Mouse (Mus musculus) heart, postnatal 4 days (tissue): Measurements from ENCODE around the gene Grip1. TPM values are rescaled to one million over a fixed set of nuclear protein-coding genes. Genes with fewer than 3 reads are reported as not detected.

Experiments used
- DNase-seq: peaks from one replicate; pipeline ENCODE4 v3.0.0; 2021
- total RNA-seq, 2 experiments: library from RNA; stranded (reverse); gene quantifications; 2 replicates each; pipeline ENCODE4 v1.2.3; 2021

Grip1 gene
- total RNA-seq, 2 experiments from 2014 or later: 2.6 to 3.1 TPM

DNA sequence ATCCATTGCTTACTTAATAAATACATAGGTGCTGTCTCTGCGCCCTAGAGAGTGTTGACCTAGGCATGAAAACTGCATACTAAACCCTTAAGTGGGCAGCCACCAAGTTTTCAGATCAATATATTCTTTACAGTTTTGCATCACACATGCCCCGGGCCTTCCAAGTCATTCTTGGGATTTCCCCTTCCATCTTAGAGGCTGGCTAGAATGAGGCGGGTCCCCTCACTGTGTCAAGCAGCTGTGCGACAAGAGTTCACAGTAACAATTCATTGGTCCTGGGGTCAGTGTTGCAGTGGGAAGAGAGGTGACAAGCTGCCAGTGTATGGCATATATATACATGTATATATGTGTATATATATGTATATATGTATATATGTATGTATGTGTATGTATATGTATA lies 388.4 kb downstream of the Grip1 start:
- no peak for DNase-seq

DNA sequence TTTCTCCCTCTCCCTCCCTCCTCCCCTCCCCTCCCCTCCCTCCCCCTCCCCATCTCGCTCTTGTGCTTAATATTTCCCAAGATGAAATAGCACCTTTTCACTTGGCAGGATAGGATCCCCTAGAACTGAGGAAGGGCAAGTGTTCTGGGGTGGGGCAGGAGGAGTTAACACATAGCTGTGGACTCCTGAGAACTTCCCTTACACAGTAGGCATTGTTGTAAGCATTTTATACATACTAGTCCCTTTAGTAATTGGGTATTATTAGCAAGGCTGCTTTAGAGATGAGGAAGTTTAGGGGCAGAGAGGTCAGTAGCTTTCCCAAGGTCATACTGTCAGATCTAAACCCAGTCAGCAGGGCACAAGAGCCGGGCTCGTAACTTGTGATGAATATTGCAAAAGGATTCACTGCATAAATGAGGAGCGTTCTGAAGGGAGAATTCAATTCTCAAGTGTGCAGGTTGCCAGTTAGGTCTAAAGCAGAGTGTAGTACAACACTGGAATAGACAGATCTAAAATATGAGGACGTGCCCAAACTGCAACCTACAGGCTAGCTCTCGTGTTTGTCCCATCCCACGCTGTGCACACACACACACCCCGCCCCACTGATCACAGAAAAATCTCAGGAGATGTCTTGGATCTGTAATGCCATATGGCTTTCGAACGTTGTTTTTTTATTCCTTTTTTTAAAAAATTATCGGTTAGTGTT lies 392.2 kb downstream of the Grip1 start:
- no peak for DNase-seq

DNA sequence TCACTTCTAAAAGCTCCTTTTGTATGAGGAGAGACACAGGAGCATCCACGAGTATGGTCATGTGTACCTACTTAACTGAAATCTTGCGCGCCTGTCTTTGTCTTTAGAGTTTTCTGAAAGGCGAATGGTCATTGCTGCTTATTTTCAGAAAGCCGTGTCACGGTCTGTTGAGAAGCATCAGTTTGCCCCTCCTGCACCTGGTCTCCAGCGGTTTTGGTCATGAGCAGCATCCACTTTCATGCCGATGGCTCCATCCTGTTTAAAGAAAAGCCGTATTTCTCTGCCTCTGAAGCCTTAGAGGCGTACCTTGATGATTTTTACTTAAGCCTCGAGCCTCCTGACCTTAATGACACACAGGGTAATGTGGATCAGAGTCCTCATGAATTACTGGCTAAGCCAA lies 398.0 kb downstream of the Grip1 start:
- DNase-seq: no peak

DNA sequence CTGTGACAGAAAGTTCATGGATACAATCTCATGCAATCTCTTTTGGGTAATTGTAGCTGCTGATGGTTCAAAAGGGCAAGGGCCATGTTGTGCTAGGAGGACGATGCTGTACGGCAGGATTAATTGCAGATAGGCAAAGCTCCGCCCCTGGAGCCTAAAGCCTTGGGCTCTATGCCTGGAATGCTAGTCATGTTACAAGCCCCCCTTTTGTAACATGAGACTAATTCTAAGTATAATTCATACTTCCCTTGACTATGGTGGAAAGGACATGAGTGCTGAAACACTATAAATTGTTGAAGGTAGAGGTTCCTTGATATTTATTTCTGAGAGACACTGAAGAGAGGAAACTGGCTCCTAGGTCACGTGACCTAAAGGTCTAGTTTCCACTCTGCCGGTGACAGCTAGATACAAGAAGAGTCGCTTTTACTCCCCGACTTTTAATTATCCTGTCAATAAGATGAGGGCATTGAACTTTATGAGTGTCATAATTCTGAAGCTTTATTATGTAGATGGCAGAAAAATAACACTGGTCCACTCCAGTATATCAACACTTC lies 399.0 kb downstream of the Grip1 start:
- no peak for DNase-seq

DNA sequence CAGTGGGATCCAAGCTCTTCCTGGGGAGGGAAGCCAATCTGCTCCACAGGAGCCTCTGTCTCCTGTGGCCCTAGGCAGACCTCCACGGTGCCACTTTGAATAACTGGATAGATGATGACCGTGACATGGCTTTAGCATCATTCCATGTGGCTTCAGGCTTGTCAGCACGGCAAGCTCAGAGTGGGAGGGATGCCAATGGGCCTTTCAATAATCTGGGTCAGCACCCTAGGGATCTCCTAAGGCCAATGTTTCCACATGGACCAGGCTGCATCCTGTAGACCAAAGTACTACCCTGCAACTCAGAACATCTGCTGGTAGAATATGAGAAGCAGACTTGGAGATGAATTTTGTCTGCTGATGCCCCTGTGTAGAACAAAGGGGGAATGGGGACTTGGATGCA lies 414.1 kb downstream of the Grip1 start:
- peak; percentile 7 for DNase-seq

DNA sequence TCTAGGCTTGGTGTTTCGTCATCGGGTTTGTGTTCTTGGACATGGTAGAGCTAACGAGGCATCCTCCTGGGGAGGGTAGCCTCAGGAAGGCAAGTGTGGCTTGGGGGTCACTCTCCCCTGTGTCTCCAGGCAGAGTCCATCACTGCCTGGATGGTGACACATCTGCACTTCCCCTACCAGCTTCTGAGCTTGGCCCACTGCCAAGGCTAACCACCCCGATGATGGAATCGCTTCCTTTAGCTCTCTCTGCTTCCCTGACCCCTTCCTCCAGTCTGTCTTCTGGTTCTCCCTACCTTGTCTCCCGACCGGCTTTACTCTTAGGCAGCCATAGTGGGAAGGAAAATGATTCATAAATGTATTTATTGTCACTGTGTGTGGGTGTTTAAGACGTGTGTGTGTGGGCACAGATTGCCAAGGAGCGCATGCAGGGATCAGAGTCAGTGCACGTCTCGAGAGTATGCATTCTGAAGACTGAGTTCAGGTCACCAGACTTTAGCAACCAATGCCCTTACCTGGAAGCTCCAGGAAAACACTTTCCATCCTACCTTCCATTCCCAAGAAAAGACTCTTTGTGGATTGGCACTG lies 415.5 kb downstream of the Grip1 start:
- DNase-seq: no peak

DNA sequence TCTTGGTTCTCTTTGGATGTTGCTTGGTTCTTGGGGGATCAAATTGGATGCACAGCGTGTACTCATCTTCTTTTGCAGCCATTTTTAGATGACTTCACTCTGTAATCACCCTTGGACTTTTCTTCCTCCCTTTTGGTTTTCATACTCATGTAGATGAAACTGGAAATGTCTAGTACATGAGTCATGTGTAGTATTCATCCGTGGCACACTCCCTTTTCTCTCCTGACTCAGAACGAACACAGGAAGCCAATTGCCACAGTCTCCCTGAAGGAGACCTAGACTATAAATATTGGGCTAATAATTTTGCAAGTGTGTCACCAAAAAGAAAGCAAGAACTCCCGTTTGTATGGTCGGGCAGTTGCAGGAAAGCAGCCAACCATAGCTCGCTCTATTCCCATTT lies 423.1 kb downstream of the Grip1 start:
- DNase-seq: no peak

DNA sequence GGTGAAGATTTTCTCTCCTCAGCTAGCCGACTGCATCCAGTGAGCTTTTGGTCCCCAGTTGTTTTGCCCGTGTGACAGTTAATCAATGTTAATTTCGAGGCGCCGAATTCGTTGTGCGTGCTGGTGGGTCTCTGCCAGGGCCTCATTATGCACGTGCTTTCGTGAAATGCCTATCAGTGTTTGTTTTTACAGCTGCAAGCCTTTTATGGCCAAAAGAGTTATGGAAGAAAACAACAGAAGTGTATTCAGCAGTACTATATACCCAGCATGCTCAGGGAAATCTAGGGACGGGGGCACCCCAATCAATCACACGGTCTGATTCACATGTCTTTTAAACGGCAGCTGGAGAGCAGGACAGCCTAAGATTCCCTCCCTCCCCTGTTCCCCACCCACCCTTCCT lies 424.7 kb downstream of the Grip1 start:
- DNase-seq: no peak

DNA sequence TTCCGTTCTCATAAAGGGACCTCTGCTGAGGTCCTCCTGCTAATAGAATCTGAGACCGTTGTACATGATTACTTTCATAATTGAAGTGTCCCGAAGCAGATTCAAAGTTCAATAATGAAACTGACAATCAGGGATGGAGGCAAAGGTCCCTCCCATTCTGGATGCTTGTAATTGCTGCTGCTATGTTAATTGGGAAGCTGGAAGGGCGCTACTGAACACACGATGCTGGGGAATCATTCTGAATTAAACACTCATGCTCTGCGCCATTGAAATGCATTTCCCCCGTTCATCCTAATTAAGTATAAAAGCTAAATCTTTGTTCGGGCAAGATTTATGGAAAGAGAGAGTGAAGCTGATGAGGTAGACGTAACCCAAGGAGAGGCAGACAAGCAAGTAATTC lies 431.0 kb downstream of the Grip1 start:
- DNase-seq: no peak

DNA sequence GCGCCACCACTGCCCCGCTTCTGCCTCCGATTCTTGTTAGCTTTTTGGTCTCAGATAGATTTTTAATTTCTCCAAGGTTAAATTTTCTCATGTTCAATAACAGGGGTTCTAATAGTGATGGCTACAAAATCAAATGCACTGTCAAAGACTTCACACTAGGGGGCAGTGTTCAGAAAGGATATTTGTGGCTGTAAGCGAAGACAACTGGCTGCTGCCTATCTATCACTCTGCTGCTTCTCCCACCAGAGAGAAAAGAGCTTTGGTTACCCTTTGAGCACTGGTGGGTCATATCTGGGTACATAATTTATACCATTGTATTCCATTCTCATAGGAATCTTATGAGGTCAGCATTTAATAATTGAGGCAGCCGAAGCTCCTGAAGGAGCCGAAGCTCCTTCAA lies 431.9 kb downstream of the Grip1 start:
- DNase-seq: no peak

DNA sequence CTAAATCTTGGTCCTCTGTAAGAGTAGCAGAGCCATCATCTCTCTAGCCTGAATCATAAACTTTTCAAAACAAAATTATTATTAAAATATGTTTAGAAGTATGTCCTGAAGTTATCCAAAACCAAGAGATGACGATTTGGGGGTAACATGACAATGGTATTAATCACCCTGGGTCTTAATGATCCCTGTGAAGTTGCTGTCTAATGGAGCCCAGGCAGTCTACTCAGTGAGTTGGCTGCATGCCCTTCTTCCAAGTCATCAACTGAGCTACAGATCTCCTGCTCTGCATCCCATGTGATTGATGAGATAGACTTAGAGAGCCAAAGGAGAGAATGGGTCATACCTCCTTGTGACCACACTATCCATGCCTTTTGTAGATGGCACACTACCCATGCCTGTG lies 433.1 kb downstream of the Grip1 start:
- DNase-seq: no peak

DNA sequence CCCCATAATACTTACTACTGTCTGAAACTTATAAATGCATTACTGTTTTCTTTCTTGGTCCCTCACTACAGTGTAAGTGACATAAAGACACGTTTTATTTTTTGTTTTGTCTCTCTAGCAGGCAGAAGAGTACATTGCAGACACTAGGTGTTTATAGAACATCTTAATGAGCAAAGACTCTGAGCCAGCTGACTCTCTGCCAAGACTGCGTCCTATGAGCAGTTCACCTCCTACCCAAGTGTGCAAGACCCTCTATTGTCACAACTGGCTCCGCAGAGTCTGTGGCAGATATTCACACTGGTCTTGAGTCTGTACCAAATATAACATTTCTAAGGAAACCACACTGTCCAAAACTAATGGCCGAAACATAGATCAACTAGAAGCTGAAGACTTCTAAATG lies 449.1 kb downstream of the Grip1 start:
- DNase-seq: no peak

DNA sequence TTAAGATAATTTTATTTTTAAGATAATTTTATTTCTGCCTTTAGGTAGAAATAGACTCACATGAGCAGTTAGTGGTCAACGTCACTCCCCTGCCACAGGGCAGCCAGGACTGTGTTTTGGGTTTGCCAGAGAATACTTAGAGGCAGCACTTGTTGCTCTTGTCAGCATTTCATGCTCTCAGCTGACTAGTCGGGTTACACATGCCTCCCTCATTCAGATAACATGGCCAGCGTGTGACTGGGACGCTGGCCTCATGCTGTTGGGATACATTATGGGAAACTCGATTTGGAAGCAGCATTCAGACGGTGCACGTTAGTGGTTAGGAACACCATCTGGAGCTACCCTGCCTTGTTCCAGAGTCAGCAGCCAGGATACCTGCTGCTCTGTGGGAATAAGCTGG lies 453.2 kb downstream of the Grip1 start:
- DNase-seq: no peak

DNA sequence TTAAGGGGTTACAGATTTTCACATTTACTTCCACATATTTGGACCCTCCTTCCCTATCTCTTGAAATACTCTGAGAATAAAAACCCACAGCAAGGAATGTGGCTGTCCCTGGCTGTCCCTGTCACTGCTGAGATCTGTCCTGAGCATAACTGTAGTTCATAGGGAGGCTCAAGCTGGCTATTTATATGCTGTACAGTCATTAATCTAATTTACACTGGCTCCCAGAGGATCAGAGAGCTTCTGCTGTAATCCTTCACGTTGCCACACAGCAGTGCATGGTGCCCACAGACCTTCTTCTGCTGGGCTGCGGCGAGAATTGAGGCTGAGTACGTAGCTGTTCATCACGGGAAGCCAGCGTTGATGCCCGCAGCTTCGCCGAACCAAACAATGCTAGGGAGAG lies 464.4 kb downstream of the Grip1 start:
- DNase-seq: no peak

DNA sequence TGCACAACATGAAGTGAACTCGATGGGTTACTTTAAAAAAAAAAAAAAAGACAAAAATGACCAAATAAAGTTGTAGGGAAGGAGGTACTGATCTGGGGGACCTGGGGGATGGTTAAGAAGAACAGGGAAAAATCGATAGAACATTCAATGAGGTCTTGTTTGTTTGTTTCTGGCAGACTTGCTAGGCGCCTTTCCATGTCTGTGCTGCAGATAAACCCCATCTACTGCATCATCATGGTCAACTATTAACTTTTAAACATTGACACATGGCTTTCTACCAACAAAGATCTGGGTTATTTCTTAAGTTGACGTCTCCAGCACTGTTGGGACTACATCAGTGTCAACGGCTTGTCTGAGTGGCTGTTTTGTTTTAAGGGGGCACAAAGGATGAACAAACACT lies 474.3 kb downstream of the Grip1 start:
- DNase-seq: no peak

DNA sequence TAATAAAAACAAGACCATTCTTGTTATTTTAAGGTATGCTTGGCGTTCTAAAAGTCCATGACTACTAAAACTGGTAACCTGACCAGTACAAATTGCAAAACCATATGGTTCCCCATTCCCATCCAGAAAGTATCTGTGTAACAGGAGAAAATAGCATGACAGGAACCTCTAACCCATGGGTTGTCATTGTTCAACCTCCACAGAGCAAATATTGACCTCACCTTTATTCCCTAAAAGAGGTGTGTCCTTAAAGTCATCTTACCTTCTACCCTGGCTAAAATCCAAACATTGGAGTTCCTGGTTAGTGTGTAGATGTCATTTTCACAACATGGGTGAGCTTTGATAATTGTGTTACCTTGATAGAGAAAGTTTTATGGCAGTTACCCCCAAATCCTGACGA lies 475.3 kb downstream of the Grip1 start:
- no peak for DNase-seq

DNA sequence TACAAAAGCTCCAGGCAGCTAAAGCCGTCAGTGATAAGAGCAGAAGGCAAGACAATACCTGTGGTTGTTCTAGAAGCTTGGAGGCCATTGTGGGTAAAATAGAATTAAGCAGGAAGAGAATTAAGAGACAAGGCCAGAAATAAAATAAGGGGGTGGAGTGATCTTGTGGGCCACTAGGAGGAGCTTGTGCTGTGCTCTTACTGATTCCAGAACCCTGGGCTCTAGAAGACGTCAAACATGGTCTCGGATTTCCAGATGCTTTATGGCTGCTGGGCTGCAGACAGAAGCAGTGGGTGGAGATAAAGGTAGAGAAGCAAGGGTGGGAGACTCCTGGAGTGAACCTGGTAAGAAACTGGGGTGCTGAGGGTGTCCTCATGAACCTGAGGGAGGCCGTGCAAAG lies 479.2 kb downstream of the Grip1 start:
- no peak for DNase-seq

DNA sequence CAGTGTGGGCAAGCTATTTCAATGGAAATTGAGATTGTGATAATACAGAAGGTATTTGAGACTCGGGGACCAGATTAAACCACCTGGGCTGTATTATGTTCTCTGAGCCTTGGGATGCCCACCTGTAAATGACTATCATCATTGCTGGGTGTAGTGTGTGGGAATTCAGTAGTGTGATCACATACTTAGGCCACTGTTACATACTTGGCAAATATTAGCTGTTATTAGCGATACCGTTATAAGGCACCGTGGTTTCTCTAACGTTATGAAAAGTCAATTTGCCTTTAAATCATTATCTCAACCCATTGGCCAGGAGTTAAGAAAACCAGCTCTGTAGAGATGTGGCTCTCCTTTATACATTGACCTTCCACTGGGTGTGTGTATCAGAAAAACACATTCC lies 479.7 kb downstream of the Grip1 start:
- DNase-seq: no peak

DNA sequence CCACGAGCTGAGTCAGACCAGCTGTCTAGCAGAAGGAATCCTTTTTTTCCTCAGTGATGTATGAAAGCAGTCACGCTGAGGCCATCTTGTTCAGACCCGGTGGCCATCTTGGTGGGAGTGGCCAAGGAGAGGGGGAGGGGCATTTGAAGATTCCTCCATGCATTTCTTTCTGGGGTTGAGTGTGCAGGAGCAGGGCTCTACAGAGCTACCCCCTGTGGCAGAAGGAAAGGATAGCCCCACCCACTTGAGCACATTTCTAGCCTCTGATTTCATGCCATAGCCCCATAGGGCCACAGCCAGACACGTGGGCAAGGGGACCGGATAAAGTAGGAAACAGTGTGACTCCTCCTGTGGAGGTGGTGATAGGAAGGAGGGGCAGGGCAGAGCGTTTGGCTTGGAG lies 481.6 kb downstream of the Grip1 start:
- DNase-seq: no peak

DNA sequence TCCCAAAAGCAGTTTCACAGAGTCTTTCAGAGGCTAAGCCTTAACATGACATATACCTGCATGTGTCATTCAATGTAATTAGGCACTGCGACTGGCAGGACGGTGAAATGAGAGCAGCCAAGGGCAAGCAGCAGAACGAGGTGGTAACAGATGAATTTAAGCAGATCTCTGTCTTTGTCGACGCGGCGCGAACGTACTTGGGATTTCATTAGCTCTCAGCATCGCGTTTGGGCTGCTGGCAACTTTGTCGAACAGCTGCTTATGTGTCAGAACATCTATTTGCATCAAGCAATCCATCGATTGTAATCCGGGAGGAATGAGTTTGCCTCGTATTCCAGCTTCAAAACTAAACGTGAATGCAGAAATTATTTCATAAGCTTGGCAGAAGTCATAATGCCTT lies 483.9 kb downstream of the Grip1 start:
- DNase-seq: no peak

DNA sequence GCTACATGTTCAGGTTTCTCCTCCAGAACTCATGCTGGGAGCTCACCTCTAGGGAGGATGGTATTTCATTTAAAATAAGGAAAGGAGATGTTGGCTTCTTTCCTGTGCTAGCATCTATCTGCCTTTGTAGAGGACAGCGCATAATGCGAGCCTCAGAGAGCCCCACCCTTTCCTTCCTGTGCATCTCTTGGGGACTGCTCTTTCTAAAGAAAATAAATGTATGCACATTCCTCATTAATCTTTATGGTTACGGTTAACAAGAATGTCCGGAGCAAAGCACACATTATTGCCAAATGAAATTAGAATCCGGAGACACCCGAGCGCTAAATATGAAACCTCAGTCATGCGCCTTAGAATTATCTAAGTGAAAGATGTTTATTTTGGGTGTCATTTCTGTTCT lies 490.3 kb downstream of the Grip1 start:
- no peak for DNase-seq

DNA sequence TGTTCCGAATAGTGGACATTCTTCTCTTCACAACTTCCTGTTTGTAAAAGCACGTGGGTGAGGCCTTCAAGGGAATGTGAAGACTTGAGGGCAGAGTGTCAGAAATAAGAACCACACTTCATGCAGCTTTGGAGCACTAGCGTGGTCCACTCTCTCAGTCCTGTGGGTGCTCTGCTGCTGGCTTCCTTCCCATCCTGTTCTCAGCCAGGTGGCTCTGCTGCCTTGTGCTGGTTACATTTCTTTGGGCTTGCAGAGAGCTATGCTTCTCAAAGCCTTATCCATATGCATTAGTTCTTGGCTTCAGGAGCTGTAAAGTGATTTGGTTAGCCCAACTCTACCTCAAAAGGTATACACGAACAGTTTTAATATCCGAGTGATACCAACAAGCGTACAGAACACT lies 497.8 kb downstream of the Grip1 start:
- DNase-seq: no peak

DNA sequence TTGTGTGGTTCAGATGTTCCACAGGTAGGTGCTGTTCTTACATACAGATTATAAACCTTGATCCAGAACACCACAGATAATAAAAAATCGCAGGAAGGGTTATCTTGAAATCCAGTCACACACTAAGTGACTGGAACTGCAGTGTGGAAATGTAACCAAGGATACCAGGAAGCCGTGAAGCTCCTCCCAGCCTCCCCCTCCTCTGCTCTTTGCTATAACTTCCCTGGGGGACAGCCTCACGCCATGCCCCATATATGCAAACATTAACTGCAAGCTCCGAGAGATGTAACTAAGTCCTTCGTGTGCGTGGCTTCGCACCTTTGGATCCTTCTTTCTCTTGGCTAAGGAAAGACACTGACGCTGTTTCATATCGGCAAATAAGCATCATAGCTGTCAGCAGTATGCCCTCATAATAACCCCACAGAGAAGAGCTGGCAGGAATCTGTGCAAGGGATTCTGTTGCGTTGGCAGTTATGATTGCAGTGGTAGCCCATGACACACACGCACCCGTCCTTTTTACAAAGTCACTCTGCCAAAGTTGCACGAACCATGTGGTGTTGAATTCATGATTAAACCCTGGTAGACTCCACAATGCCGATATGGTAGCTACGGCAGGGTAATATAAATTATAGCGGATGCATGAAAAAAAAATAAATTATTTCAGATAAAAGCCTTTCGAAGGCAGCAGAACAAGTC lies 503.8 kb downstream of the Grip1 start:
- DNase-seq: no peak

DNA sequence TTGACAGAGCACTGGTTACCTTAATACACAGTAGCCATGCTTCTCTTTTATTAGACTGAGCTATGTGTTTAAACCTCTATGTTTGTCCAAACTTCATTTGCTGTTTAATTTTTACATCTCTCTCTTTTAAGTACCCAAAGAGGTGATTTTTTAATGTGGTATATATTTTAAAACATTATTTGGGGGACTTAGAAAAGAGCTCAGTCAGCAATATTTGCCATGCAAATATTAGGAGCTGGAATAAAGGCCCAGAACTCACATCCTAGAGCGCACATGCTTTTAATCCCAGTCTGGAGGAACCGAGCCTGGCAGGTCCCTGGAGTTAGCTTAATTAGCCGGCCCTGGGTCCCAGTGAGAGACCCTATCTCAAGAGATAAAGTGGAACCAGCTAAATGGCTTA lies 507.3 kb downstream of the Grip1 start:
- no peak for DNase-seq
